Mouse (Mus musculus) gastrocnemius, adult 2 months (tissue): ENCODE measurements around the gene Pdzd2. TPM values are rescaled to one million over a fixed set of nuclear protein-coding genes. Genes with fewer than 3 reads are reported as not detected.

Experiments used
- DNase-seq: peaks from one replicate; pipeline ENCODE4 v3.0.0; 2022
- H3K27ac ChIP-seq: fragments of 200-600 bp; 2 replicates; pipeline ENCODE4 v1.8.1; 2022; ENCODE audit warnings: mild to moderate bottlenecking
- H3K4me3 ChIP-seq: fragments of 200-600 bp; 2 replicates; pipeline ENCODE4 v1.8.1; 2022; ENCODE audit warnings: mild to moderate bottlenecking, moderate library complexity
- CTCF ChIP-seq: fragments of 200-600 bp; IDR thresholded peaks from 2 replicates; pipeline ENCODE4 v1.8.1; 2022; ENCODE audit warnings: antibody characterized with exemption, mild to moderate bottlenecking, moderate library complexity
- intact Hi-C: fragments of 180-260 bp; cut with DNase I; formaldehyde crosslinking; loops from one replicate; pipeline ENCODE4 v1.15.1; 2025
- total RNA-seq, 2 experiments: library from RNA; stranded (reverse); gene quantifications; 2 replicates each; pipeline ENCODE4 v1.2.3; 2021

The Pdzd2 gene
- total RNA-seq, 2 experiments from 2014 or later: 17.0 to 23.8 TPM

GRCm38 (mm10) chr15:12603674-12604073 is 136.1 kb downstream of the Pdzd2 start:
- H3K4me3 ChIP-seq: no peak overlapping the region
- peak; percentile 20; the same call in 1 of the 2 replicates for TF ChIP-seq CTCF
- intact Hi-C loops: no loop called here
- no peak overlapping the region for H3K27ac ChIP-seq
- no peak for DNase-seq

GRCm38 (mm10) chr15:12593094-12593493 is 146.6 kb downstream of the Pdzd2 start:
- no peak for TF ChIP-seq CTCF
- Histone ChIP-seq H3K27ac (no peak overlapping the region), H3K4me3 (no peak overlapping the region)
- intact Hi-C loops: no loop called here
- DNase-seq: no peak

- H3K27ac ChIP-seq: no peak overlapping the region
- H3K4me3 ChIP-seq: no peak overlapping the region
- DNase-seq: no peak
- no peak for TF ChIP-seq CTCF
- intact Hi-C loops: no loop called here
Measured at GRCm38 (mm10) chr15:12592628-12593027, 147.1 kb downstream of the Pdzd2 start.

GRCm38 (mm10) chr15:12588661-12589060 is 151.1 kb downstream of the Pdzd2 start:
- no peak for DNase-seq
- Histone ChIP-seq H3K4me3 (no peak overlapping the region), H3K27ac (0 out of 2 replicates have a peak overlapping the region, but pooled peaks have one; percentile 12)
- intact Hi-C loops: loop anchor here (5.0 kb wide), 1 partner anchor 99 kb away; no protein-coding TSS in a partner anchor
- no peak for TF ChIP-seq CTCF

- H3K4me3 ChIP-seq: no peak overlapping the region
- intact Hi-C loops: loop anchor here (1.0 to 5.0 kb wide), 3 partner anchors 100 to 207 kb away; no protein-coding TSS in a partner anchor
- H3K27ac ChIP-seq: no peak overlapping the region
- no peak for DNase-seq
- TF ChIP-seq CTCF: no peak
Measured at GRCm38 (mm10) chr15:12586852-12587424, 152.8 kb downstream of the Pdzd2 start.

GRCm38 (mm10) chr15:12586154-12586553 is 153.6 kb downstream of the Pdzd2 start:
- TF ChIP-seq CTCF: peak; percentile 90; the same call in 1 of the 2 replicates
- no peak overlapping the region for H3K4me3 ChIP-seq
- intact Hi-C loops: loop anchor here (1.0 to 5.0 kb wide), 3 partner anchors 101 to 208 kb away; no protein-coding TSS in a partner anchor
- DNase-seq: peak; percentile 76
- H3K27ac ChIP-seq: no peak overlapping the region

- no peak for TF ChIP-seq CTCF
- DNase-seq: no peak
- intact Hi-C loops: no loop called here
- H3K27ac ChIP-seq: no peak overlapping the region
- no peak overlapping the region for H3K4me3 ChIP-seq
Measured at GRCm38 (mm10) chr15:12583051-12583450, 156.7 kb downstream of the Pdzd2 start.

- no peak for TF ChIP-seq CTCF
- intact Hi-C loops: no loop called here
Measured at GRCm38 (mm10) chr15:12582471-12582870, 157.3 kb downstream of the Pdzd2 start.

GRCm38 (mm10) chr15:12579196-12579595 is 160.5 kb downstream of the Pdzd2 start:
- intact Hi-C loops: loop anchor here (10.0 kb wide), 1 partner anchor 384 kb away; no protein-coding TSS in a partner anchor
- Histone ChIP-seq H3K4me3 (no peak overlapping the region), H3K27ac (no peak overlapping the region)
- no peak for TF ChIP-seq CTCF
- no peak for DNase-seq

More at GRCm38 (mm10) chr15:12582471-12582870, 157.3 kb downstream of the Pdzd2 start:
- Histone ChIP-seq H3K4me3 (no peak overlapping the region), H3K27ac (no peak overlapping the region)
- no peak for DNase-seq

- Histone ChIP-seq H3K4me3 (no peak overlapping the region), H3K27ac (no peak overlapping the region)
- TF ChIP-seq CTCF: peak; percentile 75
- DNase-seq: peak; percentile 70
- intact Hi-C loops: loop anchor here (10.0 kb wide), 1 partner anchor 383 kb away; no protein-coding TSS in a partner anchor
Measured at GRCm38 (mm10) chr15:12578276-12578675, 161.4 kb downstream of the Pdzd2 start.

- no peak for DNase-seq
- intact Hi-C loops: loop anchor here (1.0 to 10.0 kb wide), 2 partner anchors 206 to 383 kb away; no protein-coding TSS in a partner anchor
- no peak overlapping the region for H3K4me3 ChIP-seq
- no peak for TF ChIP-seq CTCF
- no peak overlapping the region for H3K27ac ChIP-seq
Measured at GRCm38 (mm10) chr15:12577715-12578114, 162.0 kb downstream of the Pdzd2 start.

GRCm38 (mm10) chr15:12577054-12577696 is 162.5 kb downstream of the Pdzd2 start:
- peak overlapping the region; percentile 65 for H3K4me3 ChIP-seq
- intact Hi-C loops: loop anchor here (1.0 to 10.0 kb wide), 2 partner anchors 206 to 382 kb away; no protein-coding TSS in a partner anchor
- peak; percentile 44 for DNase-seq
- TF ChIP-seq CTCF: peak; percentile 74
- H3K27ac ChIP-seq: peak overlapping the region; percentile 46; the same call in 1 of the 2 replicates

GRCm38 (mm10) chr15:12573621-12574020 is 166.1 kb downstream of the Pdzd2 start:
- no peak for DNase-seq
- intact Hi-C loops: loop anchor here (10.0 kb wide), 1 partner anchor 379 kb away; no protein-coding TSS in a partner anchor
- no peak for TF ChIP-seq CTCF
- H3K27ac ChIP-seq: no peak overlapping the region
- H3K4me3 ChIP-seq: no peak overlapping the region
